Mouse (Mus musculus) heart, postnatal 0 days (tissue): ENCODE measurements around the gene Ctsk.

Experiments used
- CTCF ChIP-seq: IDR thresholded peaks from 2 replicates; pipeline ENCODE4 v1.5.1; 2016; ENCODE audit warnings: antibody characterized with exemption, control low read depth, low read depth
- EP300 ChIP-seq: IDR thresholded peaks from 2 replicates; pipeline ENCODE4 v1.6.1; 2016; ENCODE audit warnings: antibody characterized with exemption, low read depth

- no peak for TF ChIP-seq CTCF
- TF ChIP-seq EP300 = no peak
Observed at GRCm38 (mm10) chr3:95520100-95520499, 21.0 kb downstream of the Ctsk start.
